Mouse (Mus musculus) myocyte (in vitro differentiated cells): ENCODE results near the gene Kansl2.

Source experiments
- CEBPB ChIP-seq: IDR thresholded peaks from 2 replicates; pipeline ENCODE4 v1.6.1; 2011; ENCODE audit warnings: mild to moderate bottlenecking, moderate library complexity; ENCODE audit not compliant: poor library complexity, insufficient read depth, severe bottlenecking
- E2F4 ChIP-seq: IDR thresholded peaks from one replicate; pipeline ENCODE4 v1.6.1; 2011; ENCODE audit warnings: mild to moderate bottlenecking, control low read depth, moderate library complexity; ENCODE audit not compliant: insufficient read depth
- MYOD1 ChIP-seq, 3 experiments: IDR thresholded peaks; one replicate each; pipeline ENCODE4 v1.6.1; 2011; ENCODE audit warnings: control low read depth in 2 of 3, low read depth in 2 of 3, mild to moderate bottlenecking in 2 of 3, moderate library complexity in 1 of 3; ENCODE audit not compliant: insufficient read length in 2 of 3, control insufficient read depth in 1 of 3
- POLR2A ChIP-seq: IDR thresholded peaks from one replicate; pipeline ENCODE4 v1.6.1; 2011; ENCODE audit warnings: low read depth, mild to moderate bottlenecking, control low read depth, moderate library complexity; ENCODE audit not compliant: insufficient read length
- REST ChIP-seq: IDR thresholded peaks from one replicate; pipeline ENCODE4 v1.6.1; 2011; ENCODE audit warnings: mild to moderate bottlenecking, control low read depth, moderate library complexity; ENCODE audit not compliant: insufficient read depth, insufficient read length
- TCF12 ChIP-seq: IDR thresholded peaks from one replicate; pipeline ENCODE4 v1.6.1; 2011; ENCODE audit warnings: mild to moderate bottlenecking, control low read depth; ENCODE audit not compliant: poor library complexity, insufficient read depth, severe bottlenecking
- USF1 ChIP-seq: IDR thresholded peaks from one replicate; pipeline ENCODE4 v1.6.1; 2011; ENCODE audit warnings: low read depth, mild to moderate bottlenecking, control low read depth, moderate library complexity

GRCm38 (mm10) chr15:98507321-98507720 is 26.7 kb downstream of the Kansl2 start:
- TF ChIP-seq MYOD1 (IDR thresholded peaks at IDR 0.05; ENCODE audit: control insufficient read depth in 1 of 3, insufficient read length in 2 of 3, low read depth in 2 of 3) (no peak), POLR2A (no peak), USF1 (no peak), TCF12 (no peak), E2F4 (no peak), REST (no peak), CEBPB (no peak)
